Mouse (Mus musculus): ENCODE results near the gene Gm49358.

Gm49358 gene

DNA sequence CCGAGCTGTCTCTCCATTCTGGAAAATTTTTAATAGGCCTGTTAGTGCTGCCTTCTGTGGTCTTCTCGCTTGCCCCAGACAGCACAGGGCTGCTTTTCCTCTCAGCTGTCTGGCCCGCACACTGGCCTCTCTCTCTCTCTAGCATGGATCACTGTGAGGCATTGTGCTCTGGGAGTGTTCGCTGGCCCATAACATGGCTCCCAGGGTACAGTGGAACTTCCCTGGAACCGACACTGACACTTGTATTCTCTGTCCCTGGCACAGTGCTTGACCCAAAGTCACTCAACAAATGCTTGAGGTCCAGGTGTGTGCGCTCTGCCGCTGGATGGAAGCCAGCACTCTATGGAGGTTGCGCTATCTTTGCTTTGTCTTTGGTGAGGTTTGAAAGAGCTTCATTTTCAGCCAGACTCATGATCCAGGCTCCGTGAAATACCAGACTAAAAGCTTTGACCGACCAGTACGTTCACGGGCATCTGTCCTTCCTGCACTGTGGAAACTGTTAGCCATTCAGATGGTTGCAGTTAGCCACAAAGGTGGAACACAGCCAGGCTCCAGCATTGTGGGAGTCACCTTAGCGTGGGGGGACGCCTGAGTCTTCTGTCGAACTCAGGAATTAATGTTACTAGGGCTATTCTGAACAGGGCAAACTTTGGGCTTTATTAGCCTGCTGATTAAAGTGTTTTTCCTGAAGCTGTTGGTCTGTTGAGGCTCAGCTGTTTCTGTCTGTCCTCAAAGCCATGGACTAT lies 44.4 kb downstream of the Gm49358 start:
- in situ Hi-C loops (cut with MboI; ENCODE audit: low sequenced_read_pairs): no loop called here

DNA sequence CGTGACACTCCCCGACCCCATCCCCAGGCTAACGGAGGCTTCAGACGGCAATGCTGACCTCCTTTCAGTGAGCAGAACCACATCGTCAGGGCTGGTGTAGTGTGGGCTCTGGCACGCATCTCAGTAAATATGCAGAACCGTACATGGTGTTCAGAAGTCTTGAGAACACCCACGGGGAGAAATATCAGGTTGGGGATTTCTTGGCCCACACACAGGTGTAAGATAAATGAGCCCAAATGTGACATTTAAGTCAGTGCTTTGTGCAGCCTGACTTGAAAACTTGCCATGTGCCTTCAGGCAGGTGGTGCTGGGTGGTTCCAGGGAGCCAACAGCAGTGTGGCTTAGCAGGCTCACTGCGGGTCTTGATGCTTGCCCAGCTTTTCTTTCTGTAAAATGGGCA lies 46.2 kb downstream of the Gm49358 start:
- in situ Hi-C loops (cut with MboI; ENCODE audit: low sequenced_read_pairs): no loop called here

DNA sequence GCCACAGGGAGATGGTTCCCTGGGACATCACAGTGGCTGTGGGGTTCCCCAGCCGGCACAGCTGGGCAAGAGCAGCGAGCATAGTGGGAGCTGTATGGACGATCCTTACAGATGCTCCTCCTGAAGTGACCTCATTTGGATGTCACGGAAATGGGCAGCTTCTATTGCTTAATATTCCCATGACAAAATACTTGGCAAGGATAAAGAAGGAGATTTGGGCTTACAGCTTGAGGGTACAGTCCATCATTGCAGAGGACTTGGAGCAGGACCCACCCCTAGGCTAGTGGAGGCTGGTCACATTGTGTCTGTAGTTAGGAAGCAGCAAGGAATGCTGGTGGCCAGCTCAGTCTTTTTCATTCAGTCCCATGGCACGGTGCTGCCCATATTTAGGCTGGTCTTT lies 46.8 kb downstream of the Gm49358 start:
- in situ Hi-C loops (cut with MboI; ENCODE audit: low sequenced_read_pairs): no loop called here

DNA sequence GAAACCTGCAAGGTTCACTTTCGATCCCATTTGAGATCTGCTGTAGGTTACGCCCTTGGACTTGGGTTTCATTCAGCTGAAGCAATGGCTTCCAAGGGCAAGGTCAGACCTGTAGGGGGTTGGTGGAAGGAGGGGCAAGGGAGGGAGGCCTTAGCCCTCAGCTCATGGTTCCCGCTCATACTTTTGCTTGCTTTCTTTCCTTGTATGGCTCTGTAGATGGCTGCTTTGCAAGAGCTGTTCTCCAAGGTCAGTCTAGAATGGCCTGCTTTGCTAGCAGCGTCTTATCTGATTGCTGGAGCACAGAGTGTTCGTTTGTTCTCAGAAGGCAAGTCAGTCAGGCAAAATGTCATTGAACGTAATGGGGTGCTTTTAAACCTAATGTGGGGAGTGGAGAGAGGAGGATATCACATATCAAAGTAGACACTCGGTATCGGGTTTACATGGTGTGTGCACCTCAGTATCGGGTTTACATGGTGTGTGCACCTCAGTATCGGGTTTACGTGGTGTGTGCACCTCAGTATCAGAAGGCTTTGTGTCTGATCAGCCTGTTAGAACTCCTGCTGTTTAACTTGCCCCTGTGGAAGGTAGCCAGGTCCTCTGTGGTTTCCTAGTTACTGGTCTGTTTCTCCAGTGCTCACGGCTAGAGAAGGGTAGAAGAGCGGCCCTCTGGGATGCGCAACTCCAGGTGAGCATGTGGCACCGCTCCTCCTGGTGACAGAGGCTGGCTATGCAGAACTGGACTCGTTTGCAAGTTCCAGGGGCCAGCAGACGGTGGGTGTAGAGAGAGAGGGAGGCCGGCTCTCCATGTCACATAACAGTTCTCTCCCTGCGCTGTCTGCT lies 50.7 kb downstream of the Gm49358 start:
- in situ Hi-C loops (cut with MboI; ENCODE audit: low sequenced_read_pairs): no loop called here

DNA sequence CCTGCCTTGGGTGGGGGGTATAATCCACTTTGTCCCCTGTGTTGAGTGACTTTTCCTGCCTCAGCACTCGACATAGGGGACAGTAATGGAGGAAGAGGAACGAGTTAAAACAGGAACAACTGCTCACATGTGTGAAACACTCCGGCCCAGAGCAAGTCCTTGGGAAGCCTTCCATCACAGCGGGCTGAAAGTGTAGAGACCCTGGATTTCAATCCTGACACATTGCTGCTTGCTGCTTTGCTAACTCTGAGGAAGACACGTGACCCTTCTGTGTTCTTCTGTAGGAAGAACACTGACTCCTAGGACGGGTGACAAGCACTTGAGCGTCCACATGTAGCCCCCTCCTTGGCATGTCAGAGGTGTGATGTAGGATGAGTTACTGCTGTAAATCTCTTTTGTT lies 51.4 kb downstream of the Gm49358 start:
- in situ Hi-C loops (cut with MboI; ENCODE audit: low sequenced_read_pairs): no loop called here

DNA sequence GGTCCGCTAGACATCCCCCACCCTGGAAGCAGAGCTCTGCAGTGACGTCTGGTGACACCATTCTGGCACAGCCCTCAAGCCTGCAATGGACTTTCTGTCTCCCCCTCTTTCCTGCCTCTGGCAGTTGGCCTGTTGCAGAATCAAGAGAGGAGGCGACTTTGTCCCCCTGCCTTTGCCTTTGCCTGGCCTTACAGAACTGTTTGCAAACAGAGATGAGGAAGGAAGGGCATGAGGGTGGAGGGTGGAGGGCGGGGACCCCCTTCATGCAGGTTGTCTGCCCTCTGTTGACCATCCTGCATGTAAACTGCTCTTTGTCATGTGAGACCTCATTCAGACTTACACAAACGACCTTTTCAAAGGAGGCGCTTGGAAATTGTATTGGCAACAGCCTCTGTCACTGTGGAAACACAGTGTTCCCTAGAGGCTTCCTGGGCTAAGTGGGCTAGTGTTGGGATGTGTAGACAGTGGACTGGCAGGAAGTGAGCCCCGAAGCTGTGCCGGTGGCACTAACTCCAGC lies 55.9 kb downstream of the Gm49358 start:
- in situ Hi-C loops (cut with MboI; ENCODE audit: low sequenced_read_pairs): no loop called here

DNA sequence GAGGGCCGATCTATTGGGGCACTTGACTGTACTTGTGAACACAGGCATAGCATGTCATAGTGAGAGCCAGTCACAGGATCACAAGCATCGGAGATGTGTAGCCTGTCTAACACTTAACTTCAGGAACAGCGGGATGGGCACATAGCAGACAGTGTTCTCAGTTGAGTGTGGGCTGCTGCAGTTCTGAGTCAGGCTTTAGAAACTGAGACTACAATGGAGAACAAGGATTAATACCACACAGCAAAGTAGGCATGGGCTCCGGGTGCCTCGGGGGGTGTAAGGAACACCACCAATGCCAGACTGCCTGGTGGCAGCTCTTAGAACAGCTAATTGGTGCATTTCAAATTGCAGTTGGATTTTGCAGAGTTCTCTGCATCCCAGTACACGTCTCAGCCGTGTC lies 57.2 kb downstream of the Gm49358 start:
- in situ Hi-C loops (cut with MboI; ENCODE audit: low sequenced_read_pairs): no loop called here

DNA sequence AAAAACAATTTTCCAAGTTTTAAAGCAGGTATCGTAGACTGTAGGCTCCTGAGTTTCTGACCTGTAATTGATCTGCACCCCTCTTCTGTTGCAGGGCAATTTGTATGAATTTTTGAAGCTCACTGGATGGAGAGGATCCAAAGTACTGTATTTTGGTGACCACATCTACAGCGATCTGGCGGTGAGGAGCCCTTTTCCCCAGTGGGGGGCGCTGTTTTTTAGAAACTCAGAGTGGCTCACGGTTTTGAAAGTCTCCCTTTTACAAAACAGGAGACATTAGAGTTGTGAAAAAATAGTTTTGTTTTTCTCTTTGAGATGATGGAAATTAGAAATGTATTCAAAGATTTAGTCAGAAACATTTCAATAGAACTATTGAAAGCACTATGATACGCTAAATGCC lies 60.3 kb downstream of the Gm49358 start:
- in situ Hi-C loops (cut with MboI; ENCODE audit: low sequenced_read_pairs): no loop called here

DNA sequence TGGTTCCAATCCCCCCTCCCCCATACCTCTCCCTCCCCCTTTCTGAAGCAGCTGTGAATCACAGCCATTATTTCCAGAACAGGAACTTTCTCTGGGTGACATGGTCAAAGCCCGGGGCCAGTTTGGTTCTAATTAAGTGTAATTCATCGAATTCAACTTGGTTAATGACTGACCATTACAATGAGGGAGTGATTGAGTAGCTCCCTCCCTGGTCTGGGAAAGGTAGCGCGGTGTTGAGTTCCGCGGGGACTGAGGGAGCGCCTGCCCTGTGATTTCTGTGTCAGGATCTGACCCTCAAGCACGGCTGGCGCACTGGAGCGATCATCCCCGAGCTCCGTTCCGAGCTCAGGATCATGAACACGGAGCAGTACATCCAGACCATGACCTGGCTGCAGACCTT lies 61.1 kb downstream of the Gm49358 start:
- in situ Hi-C loops (cut with MboI; ENCODE audit: low sequenced_read_pairs): no loop called here

DNA sequence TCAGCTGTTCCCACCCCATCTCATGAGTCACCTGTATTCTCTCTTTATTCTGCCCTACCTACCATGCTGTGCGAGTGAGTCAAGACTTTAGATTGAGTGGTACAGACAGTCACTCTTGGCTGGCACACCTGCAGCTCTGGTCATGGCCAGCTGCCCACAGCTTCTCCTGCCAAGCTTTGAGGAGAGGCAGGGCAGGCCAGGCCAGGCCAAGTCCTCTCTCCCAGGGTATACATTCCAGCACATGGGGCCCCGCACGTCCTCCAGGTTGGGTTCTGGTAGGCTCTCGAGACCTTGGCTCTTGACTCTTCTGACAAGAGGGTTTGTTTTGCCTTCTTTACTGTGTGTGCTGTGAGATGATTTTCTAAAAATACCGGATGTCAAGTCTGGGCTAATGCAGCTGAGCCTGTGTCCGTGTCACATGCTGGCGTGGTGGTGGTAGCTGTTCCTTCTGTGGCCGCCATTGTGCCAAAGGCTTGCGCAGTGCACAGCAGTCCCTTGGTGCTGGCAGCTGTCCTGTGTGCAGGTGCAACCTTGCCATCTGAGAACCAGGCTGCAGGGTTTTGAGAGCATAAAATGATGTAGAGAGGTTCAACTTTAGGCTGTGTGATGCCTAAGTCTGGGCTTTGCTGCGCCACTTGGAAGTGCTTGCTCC lies 62.2 kb downstream of the Gm49358 start:
- in situ Hi-C loops (cut with MboI; ENCODE audit: low sequenced_read_pairs): no loop called here

DNA sequence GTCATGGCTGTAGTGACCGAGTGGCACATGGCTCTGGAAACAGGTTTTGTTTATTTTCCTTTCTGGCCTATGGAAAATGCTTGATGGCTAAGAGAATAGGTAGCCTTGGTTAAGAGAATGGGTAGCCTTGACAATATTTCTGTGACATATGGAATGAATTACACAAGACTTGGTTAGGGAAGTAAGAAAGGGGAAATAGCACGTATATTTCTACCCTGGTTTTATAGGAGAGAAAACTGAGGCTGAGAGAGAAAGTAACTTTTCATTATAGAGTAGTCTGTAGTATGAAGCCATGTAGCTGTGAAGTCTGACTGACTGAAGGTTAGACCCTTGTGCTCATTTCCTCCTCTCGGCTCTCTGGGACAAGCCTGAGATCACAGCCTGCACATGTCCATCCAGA lies 63.2 kb downstream of the Gm49358 start:
- in situ Hi-C loops (cut with MboI; ENCODE audit: low sequenced_read_pairs): no loop called here

DNA sequence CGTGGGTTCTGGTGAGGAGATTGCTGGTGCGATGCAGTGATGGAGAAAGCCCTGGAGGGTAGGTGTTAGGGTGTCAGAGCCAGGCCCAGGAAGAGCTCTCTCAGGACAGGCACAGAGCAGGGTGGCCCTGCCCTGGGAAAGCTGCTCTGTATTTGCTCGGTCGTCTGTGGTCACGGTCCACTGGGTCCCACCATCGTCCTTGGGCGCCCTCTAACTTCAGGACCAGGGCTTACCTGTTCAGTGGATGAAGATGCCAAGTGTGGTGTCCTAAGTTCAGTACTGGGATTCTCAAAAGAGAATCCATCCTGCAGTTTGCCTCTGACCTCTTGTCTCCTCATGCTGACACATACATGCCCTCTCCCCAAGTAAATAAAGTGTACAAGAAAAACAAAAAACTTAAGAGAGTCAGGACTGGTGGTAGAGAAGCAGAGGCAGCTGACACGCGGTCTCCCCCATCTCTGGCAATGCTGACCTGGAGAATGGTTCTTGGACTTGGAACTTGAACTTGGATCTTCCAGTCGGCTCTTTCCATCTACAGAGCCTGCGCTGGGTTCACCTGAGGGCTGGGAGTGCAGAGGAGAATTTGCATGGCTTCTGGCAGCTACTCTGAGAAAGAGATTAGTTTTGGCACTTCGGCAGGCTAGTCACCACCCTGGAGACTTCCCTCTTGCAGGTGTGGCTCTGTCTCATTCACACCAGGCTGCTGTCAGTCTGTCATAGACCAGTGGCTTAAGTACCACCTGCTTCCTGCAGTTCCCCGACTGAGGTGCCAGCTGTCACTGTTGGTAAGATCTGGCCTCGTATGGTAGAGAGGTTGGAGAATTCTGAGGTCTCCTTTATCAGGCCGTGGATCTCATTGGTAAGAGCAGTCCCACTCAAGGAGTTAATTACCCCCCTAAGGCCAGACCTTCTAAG lies 64.7 kb downstream of the Gm49358 start:
- in situ Hi-C loops (cut with MboI; ENCODE audit: low sequenced_read_pairs): no loop called here

DNA sequence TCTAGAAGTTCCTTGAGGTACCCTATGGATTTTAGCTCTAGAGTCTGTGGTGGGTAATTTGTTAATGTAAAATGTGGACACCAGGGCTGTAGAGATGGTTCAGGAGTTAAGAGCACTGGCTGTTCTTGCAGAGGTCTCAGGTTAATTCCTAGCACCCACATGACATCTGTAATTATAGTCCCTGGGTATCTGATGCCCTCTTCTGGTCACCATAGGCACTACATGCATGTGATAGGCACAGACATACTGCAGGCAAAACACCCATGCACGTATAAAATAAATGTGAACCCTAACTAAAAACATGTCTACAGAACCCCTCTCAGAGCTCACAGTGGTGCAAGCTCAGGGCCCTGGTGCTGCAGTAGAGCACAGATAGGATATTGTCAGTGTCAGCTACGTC lies 65.7 kb downstream of the Gm49358 start:
- in situ Hi-C loops (cut with MboI; ENCODE audit: low sequenced_read_pairs): no loop called here

DNA sequence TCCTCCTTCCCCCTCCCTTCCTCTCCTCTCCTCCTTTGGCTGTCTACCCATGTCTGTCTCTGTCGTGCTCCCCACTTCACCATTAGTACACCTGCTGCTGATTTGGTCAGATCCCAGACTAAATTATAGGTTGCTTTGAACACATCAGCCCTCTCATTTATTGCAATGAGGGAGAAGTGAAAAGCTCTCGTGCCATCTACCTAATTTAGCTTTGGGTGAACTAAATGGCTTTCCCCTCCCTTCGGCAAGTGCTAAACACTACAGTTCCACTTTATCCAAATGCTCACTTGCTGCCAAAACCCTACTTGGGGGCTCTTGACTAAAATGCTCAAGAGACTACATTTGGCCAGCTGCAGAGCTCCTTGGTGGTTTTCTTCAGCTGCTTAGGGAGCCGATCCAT lies 73.0 kb downstream of the Gm49358 start:
- in situ Hi-C loops (cut with MboI; ENCODE audit: low sequenced_read_pairs): no loop called here

DNA sequence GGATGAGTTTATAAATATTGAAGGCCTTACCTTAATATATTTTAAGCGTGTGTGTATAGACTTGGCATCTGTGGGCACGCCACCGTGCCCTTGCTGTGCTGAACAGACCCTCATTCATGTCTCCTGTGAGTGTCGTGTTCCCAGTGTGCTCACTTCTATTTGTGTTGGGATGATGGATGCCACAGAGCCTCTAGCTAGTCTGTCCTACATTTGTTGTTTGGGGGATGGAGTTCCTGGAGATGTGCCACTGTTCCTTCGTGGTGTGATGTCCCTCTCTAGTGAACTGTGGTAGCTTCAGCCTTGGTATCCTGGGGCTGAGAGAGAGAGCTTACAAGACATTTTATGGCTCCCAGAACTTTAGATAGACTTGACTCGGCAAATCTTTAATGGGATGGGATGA lies 75.1 kb downstream of the Gm49358 start:
- in situ Hi-C loops (cut with MboI; ENCODE audit: low sequenced_read_pairs): no loop called here

DNA sequence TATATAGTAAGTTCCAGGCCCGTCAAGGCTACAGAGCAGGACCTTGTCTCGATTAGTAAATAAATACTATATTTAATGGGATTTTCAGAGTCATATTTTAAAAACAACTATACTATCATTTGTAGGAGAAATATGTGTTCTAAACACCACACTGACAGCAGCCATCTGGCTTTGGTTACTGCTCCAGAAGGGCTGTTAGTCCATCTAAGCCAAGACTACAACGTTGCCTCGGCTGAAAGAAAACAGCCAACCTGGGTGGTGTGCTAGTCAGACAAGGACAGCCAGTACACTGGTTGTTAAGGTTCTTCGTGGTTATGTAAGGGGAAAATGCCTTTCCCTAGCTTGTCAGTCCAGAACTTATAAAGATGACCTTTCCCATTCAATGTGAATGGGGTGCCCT lies 78.9 kb downstream of the Gm49358 start:
- in situ Hi-C loops (cut with MboI; ENCODE audit: low sequenced_read_pairs): no loop called here

DNA sequence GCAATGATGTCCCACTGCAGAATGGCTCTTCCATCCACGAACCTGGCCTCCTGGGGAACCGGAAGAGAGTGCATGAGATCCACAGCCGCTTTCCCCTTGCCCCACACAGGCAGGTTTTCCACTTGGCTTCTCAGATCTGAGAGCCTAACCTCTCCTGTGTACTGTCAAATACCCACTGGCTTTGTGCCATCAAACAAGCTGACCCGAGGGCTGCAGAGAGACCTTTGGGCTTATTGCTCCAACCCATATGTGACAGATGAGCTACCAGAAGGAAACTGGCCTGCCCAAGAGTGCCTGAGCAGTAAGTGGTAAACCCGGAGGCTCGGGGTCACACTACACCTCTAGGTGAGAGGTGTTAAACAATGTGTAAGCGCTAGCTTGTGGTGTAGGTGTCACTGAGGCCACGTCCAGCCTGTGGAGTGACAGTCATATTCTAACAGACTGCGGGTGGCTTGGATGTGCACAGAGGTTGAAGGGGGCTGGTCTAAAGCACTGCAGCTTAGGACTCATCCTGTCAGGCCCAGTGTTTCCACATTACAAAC lies 83.2 kb downstream of the Gm49358 start:
- in situ Hi-C loops (cut with MboI; ENCODE audit: low sequenced_read_pairs): no loop called here

DNA sequence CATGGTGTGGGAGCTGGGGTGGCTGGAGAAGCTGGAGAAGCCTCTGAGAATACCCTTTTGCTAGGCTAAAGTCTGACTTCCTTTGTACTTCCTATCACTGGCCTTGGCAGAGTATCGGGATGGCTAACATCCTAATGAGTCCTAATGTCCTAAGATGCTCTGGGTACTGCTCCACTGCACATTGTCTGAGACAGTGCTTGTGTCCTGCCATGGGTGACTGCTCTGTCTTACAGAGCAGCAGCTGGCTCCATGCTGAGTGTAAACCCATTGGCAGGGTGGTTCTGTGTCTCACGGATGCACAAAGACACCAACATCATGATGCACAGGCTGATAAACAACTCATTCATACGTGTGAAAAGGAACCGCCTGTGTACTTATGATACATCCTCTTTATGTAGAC lies 85.3 kb downstream of the Gm49358 start:
- in situ Hi-C loops (cut with MboI; ENCODE audit: low sequenced_read_pairs): no loop called here

DNA sequence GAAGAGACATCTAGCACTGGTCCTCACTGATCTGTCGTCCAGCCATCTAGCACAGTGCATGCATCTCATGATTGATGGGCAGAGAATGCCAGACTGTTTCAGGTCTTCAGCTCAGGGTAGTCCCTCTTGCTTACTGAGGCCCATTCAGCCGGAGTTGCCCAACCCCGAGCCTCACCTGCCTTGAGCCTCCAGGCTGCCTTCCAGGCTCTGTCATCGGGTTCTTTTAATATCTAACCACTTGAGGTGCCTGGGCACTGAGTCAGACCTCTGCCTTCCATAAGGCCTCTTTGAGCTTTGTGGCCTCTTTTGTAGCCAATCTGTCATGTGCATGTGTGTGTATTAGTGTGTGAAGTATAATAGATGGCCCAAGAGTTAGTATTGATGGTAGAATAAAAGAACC lies 85.7 kb downstream of the Gm49358 start:
- in situ Hi-C loops (cut with MboI; ENCODE audit: low sequenced_read_pairs): no loop called here

DNA sequence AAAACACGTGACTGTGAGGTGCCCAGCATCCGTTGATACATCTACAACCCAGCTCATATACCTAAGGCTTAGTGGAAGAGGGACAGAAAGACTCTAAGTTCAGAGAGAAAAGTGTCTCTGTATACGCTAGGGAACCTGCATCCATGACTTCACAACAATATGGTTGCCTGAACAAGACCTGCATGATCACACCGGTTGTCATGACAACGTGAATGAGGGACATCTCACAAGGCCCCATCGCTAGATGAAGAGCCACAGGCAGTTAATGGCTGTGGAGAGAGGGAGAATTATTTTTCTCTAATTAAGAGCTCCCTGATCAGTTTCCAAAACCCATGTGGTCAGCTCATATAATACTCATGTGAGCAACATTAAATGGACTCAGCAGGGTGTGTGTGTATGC lies 88.4 kb downstream of the Gm49358 start:
- in situ Hi-C loops (cut with MboI; ENCODE audit: low sequenced_read_pairs): no loop called here

Data from CH12F3 (cell line).